Mouse (Mus musculus): ENCODE results near the gene Acy3. TPM values are rescaled to one million over a fixed set of nuclear protein-coding genes. Genes with fewer than 3 reads are reported as not detected.

The Acy3 gene
- 5.4 and 7.1 TPM in 2 replicates for polyA plus RNA-seq (2012)

- TF ChIP-seq GATA1 (IDR thresholded peaks at IDR 0.05; ENCODE audit: low read length) = no peak
These were observed at the start of gene Acy3 for GRCm38 (mm10) chr19:3986334-3986733. Gene Acy3, plus strand, starts transcription at chr19:3986570.

- TF ChIP-seq GATA1 (IDR thresholded peaks at IDR 0.05; ENCODE audit: low read length) = no peak
These were observed 44.1 kb upstream of the Acy3 start for GRCm38 (mm10) chr19:3942315-3942714.

- TF ChIP-seq GATA1 (IDR thresholded peaks at IDR 0.05; ENCODE audit: low read length) = no peak
These were observed 43.2 kb upstream of the Acy3 start for GRCm38 (mm10) chr19:3942986-3943735.

- no peak for TF ChIP-seq GATA1 (IDR thresholded peaks at IDR 0.05; ENCODE audit: low read length)
These were observed 40.4 kb upstream of the Acy3 start for GRCm38 (mm10) chr19:3945872-3946564.

GRCm38 (mm10) chr19:3946715-3947114 is 39.7 kb upstream of the Acy3 start:
- TF ChIP-seq GATA1 (IDR thresholded peaks at IDR 0.05; ENCODE audit: low read length) = no peak

GRCm38 (mm10) chr19:3947813-3948212 is 38.6 kb upstream of the Acy3 start:
- no peak for TF ChIP-seq GATA1 (IDR thresholded peaks at IDR 0.05; ENCODE audit: low read length)

GRCm38 (mm10) chr19:3948546-3948945 is 37.8 kb upstream of the Acy3 start:
- TF ChIP-seq GATA1 (IDR thresholded peaks at IDR 0.05; ENCODE audit: low read length) = no peak

GRCm38 (mm10) chr19:3950331-3950730 is 36.0 kb upstream of the Acy3 start:
- no peak for TF ChIP-seq GATA1 (IDR thresholded peaks at IDR 0.05; ENCODE audit: low read length)

GRCm38 (mm10) chr19:3951461-3951860 is 34.9 kb upstream of the Acy3 start:
- TF ChIP-seq GATA1 (IDR thresholded peaks at IDR 0.05; ENCODE audit: low read length) = no peak

GRCm38 (mm10) chr19:3952099-3952498 is 34.3 kb upstream of the Acy3 start:
- no peak for TF ChIP-seq GATA1 (IDR thresholded peaks at IDR 0.05; ENCODE audit: low read length)

- no peak for TF ChIP-seq GATA1 (IDR thresholded peaks at IDR 0.05; ENCODE audit: low read length)
These were observed 31.3 kb upstream of the Acy3 start for GRCm38 (mm10) chr19:3955033-3955432.

- no peak for TF ChIP-seq GATA1 (IDR thresholded peaks at IDR 0.05; ENCODE audit: low read length)
These were observed 30.6 kb upstream of the Acy3 start for GRCm38 (mm10) chr19:3955804-3956203.

- TF ChIP-seq GATA1 (IDR thresholded peaks at IDR 0.05; ENCODE audit: low read length) = no peak
These were observed 27.9 kb upstream of the Acy3 start, which contains the start of gene Aldh3b3 for GRCm38 (mm10) chr19:3958470-3958869. Gene Aldh3b3, plus strand, starts transcription at chr19:3958645.

GRCm38 (mm10) chr19:3959030-3959429 is 27.3 kb upstream of the Acy3 start:
- no peak for TF ChIP-seq GATA1 (IDR thresholded peaks at IDR 0.05; ENCODE audit: low read length)

GRCm38 (mm10) chr19:3960211-3960610 is 26.2 kb upstream of the Acy3 start:
- no peak for TF ChIP-seq GATA1 (IDR thresholded peaks at IDR 0.05; ENCODE audit: low read length)

- no peak for TF ChIP-seq GATA1 (IDR thresholded peaks at IDR 0.05; ENCODE audit: low read length)
These were observed 23.9 kb upstream of the Acy3 start for GRCm38 (mm10) chr19:3962469-3962868.

- no peak for TF ChIP-seq GATA1 (IDR thresholded peaks at IDR 0.05; ENCODE audit: low read length)
These were observed 22.3 kb upstream of the Acy3 start for GRCm38 (mm10) chr19:3964030-3964429.

All from G1E-ER4 (cell line).